Mouse (Mus musculus) left cerebral cortex, adult 8-10 months (tissue): ENCODE measurements around the gene Irf7. TPM values are rescaled to one million over a fixed set of nuclear protein-coding genes. Genes with fewer than 3 reads are reported as not detected.

Experiments used
- DNase-seq, 2 experiments: peaks; one replicate each; pipeline ENCODE4 v3.0.0; 2022; ENCODE audit warnings: low spot score in 2 of 2
- microRNA-seq, 2 experiments: library from miRNA; unstranded; fragments of <30 nt; microRNA quantifications; one replicate each; pipeline ENCODE4 v1.2.0; 2022
- total RNA-seq, 4 experiments: library from RNA; stranded (reverse); gene quantifications; 2 replicates each; pipeline ENCODE4 v1.2.4; 2022

Irf7 gene
- total RNA-seq, 4 experiments from 2014 or later: 0.65 to 2.8 (median 1.7) TPM

DNA sequence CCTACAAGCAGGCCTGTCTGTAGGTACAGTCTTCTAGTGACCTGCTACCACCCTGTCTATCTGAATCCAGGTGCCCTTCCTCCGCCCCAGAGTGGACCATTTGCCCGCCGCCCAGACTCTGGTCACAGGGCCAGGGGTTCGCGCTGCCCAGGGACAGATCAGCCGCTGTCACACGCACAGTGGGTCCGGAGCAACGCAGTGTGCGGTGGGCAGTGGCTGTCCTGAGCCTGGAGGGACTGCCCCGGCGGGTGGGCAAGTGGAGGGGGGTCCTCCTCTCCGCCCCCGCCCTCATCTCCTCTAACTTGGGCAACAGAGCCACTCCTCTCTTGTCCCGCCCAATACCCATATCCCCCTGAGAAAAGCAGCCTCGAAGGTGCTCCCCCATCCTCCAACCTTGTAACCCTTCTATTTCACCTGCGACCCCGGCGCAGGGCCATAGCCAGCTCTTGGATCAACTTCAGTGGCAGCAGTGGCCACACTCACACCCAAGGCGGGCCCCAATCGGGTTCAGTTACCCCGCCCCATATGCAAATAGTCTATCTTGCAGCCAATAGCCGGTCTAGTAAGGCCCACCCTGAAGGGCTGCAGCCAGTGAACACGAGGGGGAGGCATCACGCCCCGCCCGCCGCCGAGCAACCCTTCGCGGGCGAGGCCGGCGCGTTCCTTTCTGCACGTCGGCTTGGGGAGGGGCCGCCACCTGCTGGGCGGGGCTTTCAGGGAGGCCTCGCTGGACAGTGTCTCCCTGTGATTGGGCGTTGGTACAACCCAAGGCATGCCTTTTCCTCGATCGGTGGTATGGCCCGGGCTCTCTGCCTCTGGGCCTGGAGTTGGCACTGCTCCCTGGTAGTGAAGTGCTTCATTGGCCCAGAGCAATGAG lies 44.8 kb downstream of the Irf7 start:
- peak; percentile 81 to 95 for DNase-seq

DNA sequence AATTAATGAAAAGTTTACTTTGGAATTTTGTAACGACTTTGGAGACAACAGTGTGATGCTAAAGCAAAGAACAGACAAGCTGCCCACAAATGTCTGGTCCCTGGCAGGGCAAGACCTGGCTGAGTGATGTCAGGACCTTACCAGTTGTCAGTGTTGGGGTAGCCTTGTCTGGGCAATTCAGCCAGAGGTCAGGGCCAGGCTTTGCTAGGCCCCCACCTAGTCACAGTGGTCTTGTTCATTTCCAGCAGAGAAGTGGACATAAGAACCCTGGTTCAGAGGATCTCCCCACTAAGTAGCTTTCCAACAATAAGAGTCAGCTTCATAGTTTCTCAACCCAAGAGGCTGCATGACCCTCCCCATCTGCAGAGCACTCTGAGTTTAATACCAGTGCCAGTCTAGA lies 45.9 kb downstream of the Irf7 start:
- no peak for DNase-seq

GRCm38 (mm10) chr7:141219558-141220099 lies 46.7 kb downstream of the Irf7 start:
- DNase-seq: no peak

- DNase-seq: no peak
These were observed 47.6 kb downstream of the Irf7 start for GRCm38 (mm10) chr7:141218557-141219133.

- DNase-seq: no peak
These were observed 48.1 kb downstream of the Irf7 start for GRCm38 (mm10) chr7:141218141-141218540.

DNA sequence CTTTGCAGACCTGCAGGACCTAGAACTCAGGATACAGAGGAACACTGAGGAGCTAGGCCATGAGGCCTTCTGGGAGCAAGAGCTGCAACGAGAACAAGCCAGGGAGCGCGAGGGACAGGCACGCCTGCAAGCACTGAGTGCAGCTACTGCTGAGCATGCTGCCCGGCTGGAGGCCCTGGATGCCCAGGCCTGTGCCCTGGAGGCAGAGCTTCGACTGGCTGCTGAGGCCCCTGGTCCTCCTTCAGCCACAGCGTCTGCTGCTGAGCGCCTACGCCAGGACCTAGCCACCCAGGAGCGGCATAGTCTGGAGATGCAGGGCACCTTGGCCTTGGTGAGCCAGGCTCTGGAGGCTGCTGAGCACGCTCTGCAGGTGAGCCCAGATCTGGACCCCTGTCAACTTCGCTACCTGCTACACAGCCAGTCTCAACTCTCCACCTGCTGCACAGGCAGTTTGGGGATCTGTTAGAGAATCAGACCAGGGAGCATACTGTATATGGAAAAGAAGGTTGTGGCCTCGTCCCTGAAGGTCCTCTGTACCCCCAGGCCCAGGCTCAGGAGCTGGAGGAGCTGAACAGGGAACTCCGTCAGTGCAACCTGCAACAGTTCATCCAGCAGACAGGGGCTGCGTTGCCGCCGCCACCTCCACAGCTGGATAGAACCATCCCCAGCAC lies 48.8 kb downstream of the Irf7 start:
- DNase-seq: no peak

DNA sequence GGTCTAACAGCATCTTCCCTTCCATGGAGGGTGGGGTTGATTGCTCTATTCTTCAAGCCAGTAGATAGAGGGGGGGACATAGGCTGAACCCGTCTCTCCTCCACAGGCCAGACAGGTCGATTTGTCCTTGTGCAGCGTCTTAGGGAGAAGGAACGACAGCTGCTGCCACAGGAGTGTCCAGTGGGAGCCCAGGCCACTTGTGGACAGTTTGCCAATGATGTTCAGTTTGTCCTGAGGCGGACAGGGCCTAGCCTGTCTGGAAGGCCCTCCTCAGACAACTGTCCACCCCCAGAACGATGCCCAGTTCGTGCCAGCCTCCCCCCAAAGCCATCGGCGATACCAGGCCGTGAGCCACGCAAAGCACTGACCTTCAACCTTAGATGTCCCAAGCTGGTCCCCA lies 49.4 kb downstream of the Irf7 start:
- no peak for DNase-seq

DNA sequence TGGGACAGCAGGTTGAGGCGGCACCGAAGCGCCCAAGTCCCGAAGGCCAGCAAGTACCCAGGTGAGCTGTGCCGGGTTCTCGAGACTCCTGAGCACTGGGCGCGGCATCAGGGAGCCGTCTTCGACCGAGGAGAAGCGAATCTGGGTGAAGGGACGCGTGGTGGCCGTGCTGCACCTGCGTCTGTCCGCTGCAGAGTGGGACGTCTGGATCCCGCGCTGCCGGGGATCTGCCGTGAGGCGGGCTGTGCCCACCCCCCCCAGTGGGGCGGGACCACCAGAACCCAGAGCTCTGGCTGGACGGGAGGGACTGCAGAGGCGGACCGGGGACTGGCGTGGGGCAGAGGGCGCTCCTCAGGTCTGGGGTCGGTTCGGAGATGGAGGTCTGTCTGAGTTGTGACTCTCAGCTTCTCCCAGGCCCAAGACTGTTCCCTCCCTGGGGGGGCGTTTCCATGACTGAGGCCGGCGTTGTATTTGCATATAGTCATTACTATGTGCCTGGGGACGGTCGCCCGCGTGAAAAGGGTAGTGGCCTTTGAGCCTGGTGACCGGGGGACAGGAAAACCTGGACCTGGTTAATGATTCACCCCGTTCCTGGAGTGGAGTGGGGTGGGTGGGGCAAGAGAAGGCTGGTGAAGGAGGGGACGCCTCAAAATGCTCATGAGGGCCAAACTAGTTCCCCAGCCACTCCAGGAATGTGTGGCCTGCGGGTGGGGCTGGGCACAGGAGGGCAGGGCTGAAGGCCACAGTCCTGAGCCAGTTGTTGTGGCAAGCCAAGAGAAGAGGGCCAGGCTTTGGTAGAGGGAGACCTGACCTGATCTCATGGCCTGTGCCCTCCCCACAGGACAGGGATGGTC lies 50.2 kb downstream of the Irf7 start:
- no peak for DNase-seq

- peak; percentile 52 to 82 for DNase-seq
These were observed 51.0 kb downstream of the Irf7 start, which contains the start of gene Rassf7 for GRCm38 (mm10) chr7:141215101-141215879. Rassf7 (plus strand) TSS chr7:141215860.

GRCm38 (mm10) chr7:141214310-141214709 lies 52.0 kb downstream of the Irf7 start:
- DNase-seq: no peak

DNA sequence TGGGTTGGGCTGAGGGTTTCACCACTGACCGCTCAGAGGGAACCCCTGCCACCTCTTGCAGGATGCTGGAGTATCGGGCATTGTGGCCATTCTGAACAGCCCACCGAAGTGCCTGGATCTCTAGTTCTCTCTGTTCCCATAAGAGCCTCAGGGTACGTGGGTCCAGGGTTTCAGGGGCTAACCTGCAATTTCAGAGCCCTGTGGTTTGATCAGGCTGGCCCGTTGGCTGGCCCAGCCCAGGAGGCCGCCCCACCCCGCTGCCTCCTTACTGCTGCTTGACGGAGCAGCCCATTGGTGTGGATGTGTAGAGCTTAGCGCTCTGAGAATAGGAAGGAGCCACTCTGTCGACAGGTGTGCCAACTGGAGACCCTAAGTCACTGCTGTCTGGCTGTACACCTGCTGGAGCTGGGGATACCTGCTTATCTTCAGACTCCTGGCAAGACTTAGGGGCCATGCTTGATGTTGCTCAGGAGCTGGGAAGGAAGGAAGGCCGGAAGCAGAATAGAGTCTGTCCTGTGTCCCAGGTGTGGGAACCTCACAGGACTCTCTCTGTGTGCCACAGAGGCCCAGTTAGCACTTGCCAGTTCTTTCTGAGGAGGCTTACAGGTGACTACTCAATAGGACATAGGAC lies 52.6 kb downstream of the Irf7 start, which contains the start of gene Lmntd2:
Gene Lmntd2 (minus strand): TSS at position 476 of the 631 bp plus-strand sequence.
- DNase-seq: no peak

- no peak for DNase-seq
These were observed 53.1 kb downstream of the Irf7 start for GRCm38 (mm10) chr7:141213133-141213532.

Small RNA genes within 50 kb of the gene (microRNA-seq; reads per million reads assigned to microRNA genes)
- gene Mir210: 126 to 132 reads per million in 2 experiments

Other genes with a start within 250 kb of the Irf7 start
- under 1 TPM in 2 of 4 experiments, not detected in 2; 0.87 to 0.88 TPM for gene Ifitm6, start 248.6 kb downstream of the Irf7 start, total RNA-seq
- not detected for gene Gm17387, start 237.3 kb downstream of the Irf7 start, total RNA-seq
- gene B4galnt4, start 205.4 kb downstream of the Irf7 start, total RNA-seq: 10 to 100 TPM; 64.5 to 81.0 (median 79.2) TPM
- gene Pkp3, start 188.3 kb downstream of the Irf7 start, total RNA-seq: under 1 TPM in 1 of 4 experiments, not detected in 3; 0.57 TPM
- gene Sigirr, start 165.9 kb downstream of the Irf7 start, total RNA-seq: 1 to 10 TPM; 2.3 to 2.6 (median 2.5) TPM
- gene Ano9, start 148.7 kb downstream of the Irf7 start, total RNA-seq: not detected
- 10 to 100 TPM; 48.4 to 57.7 (median 52.3) TPM for gene Ptdss2, start 144.1 kb downstream of the Irf7 start, total RNA-seq
- 10 to 100 TPM; 41.0 to 52.8 (median 44.8) TPM for gene Rnh1, start 93.6 kb downstream of the Irf7 start, total RNA-seq
- 100 to 1,000 TPM; 226 to 267 (median 258) TPM for gene Hras, start 72.5 kb downstream of the Irf7 start, total RNA-seq
- 1 to 10 TPM; 3.5 to 5.7 (median 5.3) TPM for gene Lrrc56, start 72.3 kb downstream of the Irf7 start, total RNA-seq
- under 1 TPM in 2 of 4 experiments, not detected in 2; 0.17 to 0.25 TPM for gene Lmntd2, start 52.4 kb downstream of the Irf7 start, total RNA-seq
- 1 to 10 TPM in 3 of 4 experiments, under 1 TPM in 1; 0.89 to 2.7 (median 2.4) TPM for gene Rassf7, start 50.6 kb downstream of the Irf7 start, total RNA-seq
- gene Phrf1, start 37.7 kb downstream of the Irf7 start, total RNA-seq: 10 to 100 TPM; 65.7 to 76.5 (median 68.5) TPM
- not detected for gene Cdhr5, start 10.3 kb upstream of the Irf7 start, total RNA-seq
- gene Sct, start 12.7 kb upstream of the Irf7 start, total RNA-seq: not detected
- under 1 TPM; 0.44 to 0.84 (median 0.50) TPM for gene Drd4, start 25.5 kb upstream of the Irf7 start, total RNA-seq
- gene Deaf1, start 61.2 kb upstream of the Irf7 start, total RNA-seq: 10 to 100 TPM; 57.2 to 76.6 (median 68.2) TPM
- gene Tmem80, start 61.3 kb upstream of the Irf7 start, total RNA-seq: 10 to 100 TPM; 30.2 to 32.2 (median 30.6) TPM
- 1 to 10 TPM; 5.4 to 7.9 (median 6.4) TPM for gene Eps8l2, start 72.4 kb upstream of the Irf7 start, total RNA-seq
- 100 to 1,000 TPM in 3 of 4 experiments, 10 to 100 TPM in 1; 99.3 to 109 (median 106) TPM for gene Taldo1, start 125.7 kb upstream of the Irf7 start, total RNA-seq
- gene Gatd1, start 147.7 kb upstream of the Irf7 start, total RNA-seq: 10 to 100 TPM; 40.6 to 48.1 (median 44.6) TPM
- 100 to 1,000 TPM; 286 to 326 (median 299) TPM for gene Cend1, start 163.0 kb upstream of the Irf7 start, total RNA-seq
- gene Slc25a22, start 171.4 kb upstream of the Irf7 start, total RNA-seq: 100 to 1,000 TPM; 245 to 266 (median 253) TPM
- 1 to 10 TPM in 3 of 4 experiments, under 1 TPM in 1; 0.88 to 2.5 (median 1.3) TPM for gene Pidd1, start 177.5 kb upstream of the Irf7 start, total RNA-seq
- 100 to 1,000 TPM; 524 to 612 (median 563) TPM for gene Rplp2, start 180.9 kb upstream of the Irf7 start, total RNA-seq
- gene Pnpla2, start 188.7 kb upstream of the Irf7 start, total RNA-seq: 10 to 100 TPM; 21.2 to 32.6 (median 27.2) TPM
- gene Cracr2b, start 194.6 kb upstream of the Irf7 start, total RNA-seq: 1 to 10 TPM; 3.9 to 5.4 (median 4.4) TPM
- gene Cd151, start 200.9 kb upstream of the Irf7 start, total RNA-seq: 10 to 100 TPM; 30.2 to 35.5 (median 33.4) TPM
- gene Polr2l, start 208.7 kb upstream of the Irf7 start, total RNA-seq: 10 to 100 TPM; 32.2 to 42.4 (median 33.2) TPM
- 10 to 100 TPM; 17.6 to 28.0 (median 23.9) TPM for gene Tspan4, start 208.8 kb upstream of the Irf7 start, total RNA-seq